Mouse (Mus musculus) kidney, postnatal 10 days (tissue): ENCODE measurements around the gene Atp6v1e1.
"Not testable (repeated sequence)": the region's sequence is repeated elsewhere in the genome, so short reads cannot be mapped to it uniquely, and the experiment has no call there.

Experiments used
- DNase-seq: peaks from one replicate; pipeline ENCODE4 v3.0.0; 2021; ENCODE audit warnings: mixed read lengths

Atp6v1e1 gene

GRCm38 (mm10) chr6:120819294-120819693 lies 3.3 kb downstream of the Atp6v1e1 start:
- peak; percentile 22 for DNase-seq

DNA sequence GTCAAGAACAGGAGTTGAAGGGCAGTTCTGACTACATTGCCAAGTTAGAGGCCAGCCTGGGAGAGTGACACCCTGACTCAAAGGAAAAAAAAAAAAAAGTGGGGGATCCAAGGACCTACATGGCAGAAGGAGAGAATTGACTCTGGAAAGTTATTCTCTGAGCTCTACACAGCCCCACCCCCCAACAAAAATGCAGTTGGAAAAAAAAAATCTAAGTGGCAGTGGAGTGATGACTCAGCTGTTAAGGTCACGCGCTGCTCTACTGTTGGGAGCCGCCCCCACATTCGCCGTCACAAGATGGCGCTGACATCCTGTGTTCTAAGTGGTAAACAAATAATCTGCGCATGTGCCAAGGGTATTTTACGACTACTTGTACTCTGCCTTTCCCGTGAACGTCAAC lies 10.6 kb downstream of the Atp6v1e1 start:
- not testable (repeated sequence) for DNase-seq

DNA sequence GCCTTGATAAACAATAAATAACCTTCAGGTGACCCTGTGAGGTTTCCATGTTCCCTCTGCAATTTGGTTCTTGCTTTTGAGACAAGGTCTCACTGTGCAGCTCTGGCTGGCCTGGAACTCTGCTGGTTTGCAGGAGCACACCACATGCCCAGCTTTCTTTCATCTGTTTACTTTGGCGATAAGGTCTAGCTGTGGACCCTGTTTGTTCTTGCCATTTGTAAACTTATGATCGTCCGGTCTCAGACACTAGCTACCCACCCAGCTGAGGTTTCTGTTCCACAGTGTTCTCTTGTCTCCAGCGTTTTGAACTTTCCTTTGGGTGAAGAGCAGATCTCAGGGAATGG lies 14.9 kb downstream of the Atp6v1e1 start:
- no peak for DNase-seq

DNA sequence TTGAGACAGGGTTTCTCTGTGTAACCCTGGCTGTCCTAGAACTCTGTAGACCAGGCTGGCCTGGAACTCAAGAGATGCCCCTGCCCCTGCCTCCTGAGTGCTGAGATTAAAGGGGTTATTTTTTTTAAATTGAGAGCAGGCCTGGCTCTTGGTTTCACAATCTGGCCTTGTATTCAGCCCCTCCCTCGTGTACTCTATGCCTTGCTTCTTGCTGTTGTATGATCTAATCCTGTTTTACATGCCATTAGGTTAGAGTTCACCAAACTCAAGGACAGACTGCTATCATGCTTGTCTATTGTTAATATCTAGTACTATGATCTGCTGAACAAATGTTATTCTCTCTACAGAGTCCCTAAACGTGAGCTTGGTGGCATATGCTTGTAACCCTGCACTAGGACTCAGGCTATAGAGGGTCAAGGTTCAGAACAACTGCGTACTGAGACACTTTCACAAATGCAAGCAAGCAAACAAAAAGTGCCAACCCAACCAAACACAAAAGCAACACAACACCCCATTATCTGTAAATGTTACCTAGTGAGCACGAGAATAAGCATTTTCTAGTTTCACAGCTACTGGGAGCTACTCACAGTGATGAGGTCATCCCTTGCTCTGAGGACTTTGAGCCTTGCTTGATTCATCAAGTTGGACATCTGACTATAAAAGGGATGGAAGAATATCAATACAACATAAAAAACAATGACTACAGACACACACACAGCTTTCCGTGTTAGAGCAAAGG lies 15.4 kb downstream of the Atp6v1e1 start:
- DNase-seq: no peak

DNA sequence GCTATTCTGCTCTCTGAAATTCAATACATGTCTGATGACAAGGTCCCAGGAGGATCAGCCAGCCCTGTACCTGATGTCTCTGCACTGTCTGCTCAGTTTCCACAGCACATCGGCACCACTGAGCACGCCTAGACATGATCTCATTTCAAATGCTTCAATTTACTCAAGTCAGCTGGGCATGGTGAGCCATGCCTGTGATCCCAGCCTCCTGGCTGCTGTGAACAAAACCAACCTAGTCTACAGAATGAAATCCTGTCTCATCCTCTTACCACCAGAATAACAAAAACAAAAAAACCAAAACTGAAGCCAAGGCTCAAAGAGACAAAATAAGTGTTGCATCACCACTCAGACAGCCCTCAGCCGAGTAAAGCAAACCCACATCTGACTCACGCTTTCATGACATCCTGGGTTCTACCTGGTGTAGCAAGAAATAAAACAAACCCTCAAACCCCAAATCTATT lies 23.0 kb downstream of the Atp6v1e1 start:
- no peak for DNase-seq

GRCm38 (mm10) chr6:120798905-120799304 lies 23.7 kb downstream of the Atp6v1e1 start:
- DNase-seq: no peak

DNA sequence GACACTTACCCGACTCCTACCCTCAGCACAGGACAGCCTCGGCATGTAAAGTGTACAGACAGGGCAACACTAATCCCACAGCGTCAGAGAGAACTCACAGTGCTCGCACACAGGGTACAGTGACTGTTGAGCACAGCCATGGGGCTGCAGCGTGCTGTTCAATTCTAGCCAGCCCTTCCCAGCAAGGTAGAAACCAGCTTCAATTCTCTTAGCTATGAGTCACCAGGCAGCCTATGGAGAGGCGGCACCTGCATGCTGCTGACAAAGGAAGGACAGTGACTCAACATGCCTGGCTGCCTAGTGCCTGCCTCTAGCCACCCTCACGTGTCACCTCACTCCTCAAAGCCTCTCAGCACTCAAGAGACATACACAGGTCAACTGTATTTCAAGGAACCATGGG lies 24.6 kb downstream of the Atp6v1e1 start:
- DNase-seq: no peak

GRCm38 (mm10) chr6:120796111-120796510 lies 26.5 kb downstream of the Atp6v1e1 start:
- DNase-seq: no peak

DNA sequence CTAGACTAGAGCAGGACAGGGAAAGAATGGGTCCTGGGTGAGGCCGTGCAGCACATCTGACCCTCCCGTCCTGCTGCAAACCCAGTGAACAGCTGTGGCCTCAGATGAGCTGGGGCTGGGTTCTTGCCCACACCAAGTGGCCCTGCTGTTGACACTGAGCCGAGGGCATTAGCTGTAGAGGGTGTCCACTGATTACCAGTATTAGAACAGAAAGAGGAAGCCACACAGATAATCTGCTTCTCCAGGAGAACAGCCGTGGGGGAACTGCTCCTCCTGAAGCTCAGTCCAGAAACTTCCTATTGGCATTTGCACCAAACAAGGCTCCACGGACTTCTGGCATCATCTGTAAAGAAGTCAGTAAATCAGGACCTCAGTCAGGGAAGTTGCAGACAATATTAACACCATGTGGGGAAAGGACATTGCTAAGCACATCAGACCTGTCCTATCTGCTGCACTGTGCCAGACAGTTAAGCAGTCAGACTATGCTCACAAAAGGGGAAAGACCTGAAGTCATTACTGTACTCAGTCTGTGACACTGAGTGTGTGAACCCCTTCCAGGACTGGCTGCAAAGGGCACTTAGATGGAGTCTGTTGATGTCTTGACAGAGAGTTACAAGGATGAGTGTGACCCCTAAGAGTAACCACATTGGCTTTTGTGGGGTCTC lies 27.0 kb downstream of the Atp6v1e1 start:
- no peak for DNase-seq

- DNase-seq: no peak
These were observed 29.6 kb downstream of the Atp6v1e1 start for GRCm38 (mm10) chr6:120792947-120793346.

DNA sequence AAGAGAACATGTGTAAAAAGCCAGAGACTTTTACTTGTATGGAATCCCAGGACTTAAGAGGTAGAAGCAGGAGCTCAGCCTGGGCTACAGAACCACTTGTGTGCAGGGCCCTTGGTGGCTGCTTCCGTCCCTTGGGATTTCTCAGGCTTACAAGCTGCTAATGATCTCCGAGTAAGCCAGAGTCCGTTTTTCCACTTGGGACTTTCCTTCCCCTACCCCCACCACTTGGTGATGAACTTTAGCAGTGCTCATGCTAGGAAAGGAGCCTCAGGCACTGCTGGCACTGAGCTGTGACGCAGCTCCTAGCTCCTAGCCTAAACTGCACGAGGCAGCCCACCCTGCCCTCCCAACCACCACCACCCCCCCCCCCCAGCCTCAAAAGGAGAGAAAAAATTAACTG lies 31.9 kb downstream of the Atp6v1e1 start:
- DNase-seq: no peak

- no peak for DNase-seq
These were observed 32.4 kb downstream of the Atp6v1e1 start for GRCm38 (mm10) chr6:120790153-120790552.

DNA sequence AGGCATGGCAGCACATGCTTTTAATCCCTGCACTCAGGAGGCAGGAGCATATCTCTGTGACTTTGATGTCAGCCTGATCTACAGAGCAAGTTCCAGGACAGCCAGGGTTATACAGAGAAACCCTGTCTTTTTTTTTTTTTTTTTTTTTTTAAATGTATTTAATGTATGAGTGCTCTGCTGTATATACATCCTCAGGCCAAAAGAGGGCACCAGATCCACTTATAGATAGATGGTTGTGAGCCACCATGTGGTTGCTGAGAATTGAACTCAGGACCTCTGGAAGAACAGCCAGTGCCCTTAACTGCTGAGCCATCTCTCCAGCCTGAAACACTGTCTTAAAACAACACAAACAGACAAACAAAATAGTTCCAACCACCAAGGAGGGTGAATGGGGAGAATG lies 33.7 kb downstream of the Atp6v1e1 start:
- DNase-seq: no peak

DNA sequence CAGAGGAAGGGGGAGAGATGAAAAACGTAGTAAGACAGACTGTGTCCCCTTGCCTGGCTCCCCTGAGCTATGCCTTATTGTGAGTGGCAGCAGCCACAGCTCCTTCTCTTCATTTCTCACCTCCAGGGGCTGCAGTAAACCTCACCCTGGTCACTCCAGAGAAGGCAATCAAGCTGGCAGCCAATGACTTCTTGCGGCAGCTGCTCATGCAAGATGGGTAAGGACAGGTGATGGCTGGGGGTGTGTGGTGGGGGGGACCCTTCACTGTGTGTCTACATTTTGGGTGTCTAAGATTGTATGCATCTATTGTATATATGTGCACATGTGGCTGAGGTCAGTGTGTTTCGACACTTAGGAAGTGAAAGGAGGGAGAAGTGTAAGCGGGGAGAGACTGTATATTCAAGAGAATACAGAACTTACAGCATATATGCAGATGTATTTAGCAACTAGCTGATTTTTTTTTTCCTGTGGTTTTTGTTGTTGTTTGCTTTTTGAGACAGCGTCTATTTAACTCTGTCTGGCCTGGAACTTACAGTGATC lies 34.5 kb downstream of the Atp6v1e1 start:
- no peak for DNase-seq

DNA sequence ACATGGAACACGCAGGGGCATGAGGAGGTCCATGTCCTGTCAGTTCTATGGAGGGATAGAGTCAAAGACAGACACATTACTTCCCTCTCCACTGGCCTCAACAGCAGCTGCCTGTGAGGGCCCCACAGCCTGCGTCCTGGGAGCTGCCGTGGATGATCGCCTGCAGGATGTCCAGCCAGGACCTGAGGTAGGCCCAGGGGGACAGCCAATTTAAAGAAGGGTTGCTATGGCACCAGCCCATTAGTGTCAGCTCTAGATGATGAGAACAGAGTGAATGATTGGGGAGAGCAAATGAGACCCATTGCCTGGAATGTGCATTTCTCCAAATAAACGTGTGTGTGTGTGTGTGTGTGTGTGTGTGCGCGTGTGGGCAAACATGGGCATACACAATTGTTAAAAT lies 38.2 kb downstream of the Atp6v1e1 start:
- DNase-seq: no peak

GRCm38 (mm10) chr6:120782948-120783347 lies 39.6 kb downstream of the Atp6v1e1 start:
- no peak for DNase-seq

- DNase-seq: no peak
These were observed 44.4 kb downstream of the Atp6v1e1 start for GRCm38 (mm10) chr6:120778226-120778625.

DNA sequence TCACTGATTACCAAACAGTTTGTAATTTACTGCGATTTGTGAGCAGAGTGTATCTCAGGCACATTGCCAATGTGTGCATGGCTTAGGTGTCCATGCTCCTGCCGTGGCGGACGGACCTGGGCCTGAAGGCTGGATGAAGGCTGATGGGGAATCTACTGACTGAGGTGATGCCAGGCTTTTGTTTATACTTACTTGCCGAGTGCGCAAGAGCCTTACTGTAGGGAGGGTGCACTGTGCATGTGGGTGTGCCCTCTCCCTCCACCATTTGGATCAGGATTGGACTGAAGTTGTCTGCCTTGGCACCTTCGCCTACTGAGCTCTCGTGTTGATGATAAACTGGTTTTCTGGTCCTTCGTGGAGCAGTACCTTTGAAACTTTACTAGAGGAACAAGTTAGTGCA lies 45.1 kb downstream of the Atp6v1e1 start:
- DNase-seq: no peak

DNA sequence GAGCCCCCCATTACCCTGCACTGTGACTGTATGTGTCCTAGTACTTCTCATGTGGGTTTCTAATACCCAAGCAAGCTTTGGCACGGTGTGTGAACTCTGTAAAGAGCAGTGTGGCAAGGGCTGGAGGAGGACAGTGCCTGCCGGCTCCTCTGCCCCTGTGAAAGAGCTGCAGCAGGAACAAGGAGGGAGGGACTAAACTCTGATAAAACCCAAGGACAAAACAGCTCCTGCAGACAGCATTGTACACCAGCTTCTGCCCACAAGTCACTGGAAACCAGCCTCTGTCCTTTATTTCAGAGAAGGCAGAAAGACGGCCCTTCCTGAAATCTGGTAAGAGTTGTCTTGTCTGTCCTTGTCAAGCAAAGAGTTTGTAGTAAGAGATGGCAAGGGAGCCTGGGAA lies 46.3 kb downstream of the Atp6v1e1 start:
- no peak for DNase-seq

DNA sequence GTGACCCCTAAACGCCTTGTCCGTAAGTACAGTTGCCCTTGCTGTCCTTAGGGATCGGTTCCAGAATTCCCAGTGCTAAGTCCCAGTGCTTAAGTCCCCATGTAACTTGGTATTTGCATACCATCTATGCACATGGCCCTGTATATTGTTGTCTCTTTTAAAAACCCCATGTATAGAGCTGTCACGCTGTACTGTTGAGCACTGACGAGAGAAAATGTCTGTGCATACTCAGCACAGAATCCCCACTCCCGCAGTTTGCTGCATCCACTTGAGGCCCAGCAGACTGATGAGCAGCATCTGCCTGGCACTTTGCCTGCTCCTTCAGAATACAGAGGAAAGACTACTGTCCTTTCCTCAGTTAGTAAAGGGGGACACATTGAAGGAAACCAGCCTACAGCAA lies 48.8 kb downstream of the Atp6v1e1 start:
- DNase-seq: no peak

- DNase-seq: no peak
These were observed 49.4 kb downstream of the Atp6v1e1 start, which contains the start of gene Slc25a18 for GRCm38 (mm10) chr6:120773149-120773628. Gene Slc25a18 (plus strand): TSS chr6:120773578.

DNA sequence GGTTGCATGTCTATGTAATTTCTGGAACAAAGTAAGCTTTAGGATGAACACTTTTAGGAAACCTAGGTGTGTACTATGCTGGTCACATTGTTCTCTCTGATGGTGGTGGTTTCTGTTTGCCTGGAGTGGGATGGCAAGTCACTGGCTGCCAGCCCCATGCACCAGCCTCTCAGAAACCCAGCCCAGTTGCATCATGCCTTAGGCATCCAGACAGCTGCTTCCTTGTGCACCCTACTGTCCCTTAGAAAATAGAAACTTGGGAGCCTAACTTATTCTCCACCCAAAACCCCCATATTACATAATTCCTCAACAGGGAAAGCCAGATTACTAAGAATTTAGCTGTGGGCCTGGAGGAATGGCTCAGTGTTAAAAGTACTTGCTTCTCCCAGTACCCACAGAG lies 50.6 kb downstream of the Atp6v1e1 start:
- DNase-seq: no peak

DNA sequence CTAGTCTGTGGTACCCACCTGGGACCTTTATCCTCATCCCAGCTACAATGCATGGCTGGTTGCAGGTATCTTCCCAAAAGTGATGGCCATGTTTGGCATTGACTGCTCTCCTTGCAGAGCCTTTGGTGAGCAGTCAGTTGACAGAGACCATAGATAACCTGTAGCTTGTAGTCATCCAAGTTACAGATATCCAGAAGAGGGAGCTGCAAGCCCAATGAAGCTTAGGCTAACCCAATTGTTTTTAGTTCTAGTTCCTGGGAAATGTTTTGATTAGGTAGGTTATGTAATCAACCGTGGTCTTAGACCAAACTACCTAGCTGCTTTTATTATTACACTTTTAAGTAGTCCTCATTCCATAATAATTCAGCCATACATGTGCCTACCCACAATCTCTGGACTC lies 51.2 kb downstream of the Atp6v1e1 start:
- DNase-seq: no peak

DNA sequence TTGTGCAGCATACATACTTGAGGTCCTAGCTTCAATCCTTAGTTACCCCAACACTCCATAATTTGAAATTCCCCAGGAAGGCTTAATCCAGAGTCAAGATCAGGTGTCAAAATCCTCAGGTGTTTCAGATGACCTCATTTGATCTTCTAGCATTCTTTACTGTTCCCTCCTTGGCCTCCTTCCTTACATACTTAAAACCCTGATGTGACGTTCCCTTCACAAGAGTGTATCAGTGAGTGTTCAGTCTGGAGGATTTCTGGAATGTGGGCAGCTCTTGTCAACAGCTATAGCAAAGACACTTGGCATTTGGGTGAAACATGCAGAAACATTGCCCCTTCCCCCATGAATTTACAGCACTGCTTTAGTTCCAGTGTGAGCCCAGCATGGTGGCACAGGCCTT lies 52.6 kb downstream of the Atp6v1e1 start:
- DNase-seq: no peak
